Mouse (Mus musculus) testis, adult 2 months (tissue): ENCODE measurements around the gene Fbxo6. TPM values are rescaled to one million over a fixed set of nuclear protein-coding genes. Genes with fewer than 3 reads are reported as not detected.
A peak's percentile ranks its signal among the peaks of the same experiment; 100 is the strongest.
"Not testable (repeated sequence)": the region's sequence is repeated elsewhere in the genome, so short reads cannot be mapped to it uniquely, and the experiment has no call there.

Experiments
- H3K27ac ChIP-seq: fragments of 200-500 bp; 2 replicates; pipeline ENCODE4 v1.5.1; 2012; ENCODE audit warnings: low read depth, low read length; ENCODE audit not compliant: control insufficient read depth, insufficient read depth
- H3K27me3 ChIP-seq: fragments of 200-500 bp; 2 replicates; pipeline ENCODE4 v1.6.1; 2012; ENCODE audit warnings: mild to moderate bottlenecking, low read length, moderate library complexity; ENCODE audit not compliant: control insufficient read depth, insufficient read depth
- H3K36me3 ChIP-seq: fragments of 200-500 bp; 2 replicates; pipeline ENCODE4 v1.6.1; 2012; ENCODE audit warnings: mild to moderate bottlenecking, low read length; ENCODE audit not compliant: control insufficient read depth, insufficient read depth
- H3K4me1 ChIP-seq: fragments of 200-500 bp; 2 replicates; pipeline ENCODE4 v1.6.1; 2012; ENCODE audit warnings: low read length; ENCODE audit not compliant: control insufficient read depth, insufficient read depth
- H3K4me3 ChIP-seq: fragments of 200-500 bp; 2 replicates; pipeline ENCODE4 v1.5.1; 2012; ENCODE audit warnings: low read depth, mild to moderate bottlenecking, low read length, moderate library complexity, mixed read lengths; ENCODE audit not compliant: control insufficient read depth
- CTCF ChIP-seq: fragments of 200-500 bp; IDR thresholded peaks from 2 replicates; pipeline ENCODE4 v1.5.1; 2012; ENCODE audit warnings: low read depth, mild to moderate bottlenecking, inconsistent platforms, low read length, moderate library complexity; ENCODE audit not compliant: control insufficient read depth, insufficient read depth, insufficient replicate concordance
- POLR2A ChIP-seq: fragments of 200-500 bp; IDR thresholded peaks from 2 replicates; pipeline ENCODE4 v1.6.1; 2012; ENCODE audit warnings: low read depth, mild to moderate bottlenecking, inconsistent platforms, low read length, moderate library complexity; ENCODE audit not compliant: control insufficient read depth
- polyA plus RNA-seq: library from polyadenylated mRNA; depleted of rRNA; stranded (reverse); fragments of >200 nt; gene quantifications from 2 replicates; pipeline ENCODE4 v1.2.3, GENCODE M21; 2012

Fbxo6 gene
- polyA plus RNA-seq, 1 experiment, result 41.9 TPM

DNA sequence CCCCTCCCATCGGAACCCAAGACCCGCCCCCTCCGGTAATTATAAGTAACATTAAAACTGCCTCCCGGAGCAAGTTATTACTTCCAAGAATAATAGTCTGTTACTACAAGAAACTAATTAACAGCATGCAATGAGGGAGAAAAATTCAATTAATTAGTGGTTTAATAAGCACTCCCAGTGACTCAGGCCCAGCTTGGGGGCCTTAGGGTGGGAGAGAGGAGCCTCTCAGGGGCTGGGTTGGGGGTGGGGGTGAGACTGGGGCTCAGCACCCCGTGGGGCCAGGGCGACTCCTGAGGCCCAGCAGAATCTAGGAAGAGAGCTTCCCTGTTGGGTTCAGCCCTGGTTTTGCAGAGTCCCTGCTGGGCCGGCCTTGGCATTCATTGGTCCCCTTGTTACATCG is 30.4 kb upstream of the Fbxo6 start:
- H3K27ac ChIP-seq, result no peak overlapping the region
- no peaks in the 10 kb centered on the region for H3K36me3 ChIP-seq
- peak overlapping the region; percentile 22; the same call in 1 of the 2 replicates for H3K4me3 ChIP-seq
- H3K4me1 ChIP-seq, result peaks cover 5% of the 10 kb centered on the region
- TF ChIP-seq POLR2A (no peak), CTCF (no peak)
- no peaks in the 10 kb centered on the region for H3K27me3 ChIP-seq

- H3K4me3 ChIP-seq, result no peak overlapping the region
- H3K36me3 ChIP-seq, result no peaks in the 10 kb centered on the region
- no peak overlapping the region for H3K27ac ChIP-seq
- peaks cover 5% of the 10 kb centered on the region for H3K4me1 ChIP-seq
- TF ChIP-seq POLR2A (no peak), CTCF (no peak)
- no peaks in the 10 kb centered on the region for H3K27me3 ChIP-seq
Observed at GRCm38 (mm10) chr4:148181483-148181882, 29.5 kb upstream of the Fbxo6 start.

DNA sequence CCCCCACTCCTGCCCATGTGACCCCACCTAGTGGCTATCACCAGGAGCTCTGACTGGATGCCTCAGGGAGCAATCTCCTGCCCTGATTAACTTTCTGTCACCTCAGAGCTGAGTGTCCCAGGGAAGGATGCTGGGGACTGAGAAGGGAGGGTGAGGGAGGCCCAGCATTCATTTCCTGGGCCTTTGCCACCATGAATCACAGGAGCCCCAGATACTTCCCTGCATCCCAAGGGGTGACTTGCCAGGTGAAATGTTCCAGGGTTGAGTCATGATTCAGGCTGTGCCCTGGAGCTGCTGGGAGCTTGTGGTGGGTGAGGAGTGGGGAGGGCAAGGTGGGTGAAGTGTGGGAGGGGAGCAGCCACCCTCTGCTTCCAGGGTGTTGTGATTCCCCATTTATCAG is 25.8 kb upstream of the Fbxo6 start:
- no peaks in the 10 kb centered on the region for H3K36me3 ChIP-seq
- H3K27me3 ChIP-seq, result peaks cover 7% of the 10 kb centered on the region; the same call in 1 of the 2 replicates
- no peak overlapping the region for H3K4me3 ChIP-seq
- H3K27ac ChIP-seq, result no peak overlapping the region
- TF ChIP-seq POLR2A (no peak), CTCF (no peak)
- peaks cover 9% of the 10 kb centered on the region for H3K4me1 ChIP-seq

DNA sequence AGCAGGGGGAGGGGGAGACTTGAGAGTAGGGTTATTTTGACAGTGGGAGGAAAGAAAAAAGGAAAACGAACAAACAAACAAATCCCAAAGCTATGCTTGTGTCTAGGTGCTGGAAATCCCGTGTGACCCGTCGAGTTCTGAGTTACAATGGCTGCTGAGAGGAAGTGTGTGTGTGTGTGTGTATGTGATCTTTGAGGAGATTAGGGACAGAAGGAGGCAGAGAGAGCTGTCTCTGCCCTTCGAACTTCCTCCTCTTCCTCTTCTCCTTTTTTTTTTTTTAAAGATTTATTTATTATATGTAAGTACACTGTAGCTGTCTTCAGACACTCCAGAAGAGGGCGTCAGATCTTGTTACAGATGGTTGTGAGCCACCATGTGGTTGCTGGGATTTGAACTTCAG is 24.7 kb upstream of the Fbxo6 start:
- not testable (repeated sequence) for H3K27ac ChIP-seq, H3K27me3 ChIP-seq

DNA sequence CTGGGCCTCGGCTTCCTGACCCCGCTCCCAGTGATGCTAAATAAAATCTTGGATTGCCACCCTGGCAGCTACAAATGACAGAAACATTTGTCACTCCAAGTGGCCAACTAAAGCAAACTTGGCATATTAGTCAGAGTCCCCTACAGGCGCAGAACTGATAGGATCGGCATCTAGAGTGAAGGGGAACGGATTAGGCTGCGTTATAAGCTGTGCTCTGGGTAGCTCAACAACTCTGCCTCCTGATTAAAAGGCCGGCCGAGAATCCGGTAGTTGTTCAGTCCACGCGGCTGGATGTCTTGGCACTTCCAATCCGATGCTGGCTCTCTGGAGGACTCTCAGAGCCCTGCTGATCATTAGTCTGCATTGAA is 22.5 kb upstream of the Fbxo6 start:
- Histone ChIP-seq H3K27ac (no peak overlapping the region), H3K36me3 (no peaks in the 10 kb centered on the region), H3K4me3 (peak overlapping the region; percentile 53), H3K4me1 (peaks cover 7% of the 10 kb centered on the region), H3K27me3 (peaks cover 7% of the 10 kb centered on the region; the same call in 1 of the 2 replicates)
- TF ChIP-seq POLR2A (no peak), CTCF (no peak)

More for the DNA sequence above, 24.7 kb upstream of the Fbxo6 start:
- H3K4me3 ChIP-seq, H3K36me3 ChIP-seq, H3K4me1 ChIP-seq: not testable (repeated sequence)

- H3K27ac ChIP-seq, result no peak overlapping the region
- H3K27me3 ChIP-seq, result peaks cover 7% of the 10 kb centered on the region; the same call in 1 of the 2 replicates
- H3K36me3 ChIP-seq, result no peaks in the 10 kb centered on the region
- TF ChIP-seq CTCF, result no peak
- TF ChIP-seq POLR2A, result no peak
- H3K4me1 ChIP-seq, result peaks cover 7% of the 10 kb centered on the region
- H3K4me3 ChIP-seq, result peak overlapping the region; percentile 53
Observed at GRCm38 (mm10) chr4:148173811-148174494, 22.0 kb upstream of the Fbxo6 start.

DNA sequence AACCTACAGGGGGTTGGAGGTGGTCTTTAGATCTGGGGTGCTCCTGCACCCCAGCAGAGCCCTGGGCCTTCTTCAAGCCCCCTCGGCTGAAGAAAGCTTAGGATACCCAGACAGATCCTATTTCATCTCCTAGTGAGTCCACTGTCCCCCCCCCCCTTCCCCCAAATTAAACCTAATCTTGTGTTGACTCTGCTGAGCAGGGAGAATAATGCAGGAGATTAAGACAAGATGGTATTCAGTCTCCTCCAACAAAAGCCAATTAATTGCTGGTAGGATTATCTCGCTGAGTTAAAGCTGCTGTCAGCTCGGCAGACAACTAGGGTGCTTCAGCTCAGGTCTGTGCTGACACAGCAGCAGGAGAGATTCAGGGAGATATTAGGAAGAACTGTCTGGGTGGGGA is 19.3 kb upstream of the Fbxo6 start:
- no peak for TF ChIP-seq POLR2A
- TF ChIP-seq CTCF, result no peak
- Histone ChIP-seq H3K27me3 (peaks cover 7% of the 10 kb centered on the region; the same call in 1 of the 2 replicates), H3K27ac (no peak overlapping the region), H3K36me3 (no peaks in the 10 kb centered on the region), H3K4me1 (peaks cover 11% of the 10 kb centered on the region), H3K4me3 (no peak overlapping the region)
